Mouse (Mus musculus) urinary bladder, adult 18-20 months (tissue): ENCODE measurements around the gene Chst11.

Experiments used
- DNase-seq, 2 experiments: peaks; one replicate each; pipeline ENCODE4 v3.0.0; 2022; ENCODE audit warnings: low spot score in 2 of 2, mixed read lengths in 2 of 2

The Chst11 gene

DNA sequence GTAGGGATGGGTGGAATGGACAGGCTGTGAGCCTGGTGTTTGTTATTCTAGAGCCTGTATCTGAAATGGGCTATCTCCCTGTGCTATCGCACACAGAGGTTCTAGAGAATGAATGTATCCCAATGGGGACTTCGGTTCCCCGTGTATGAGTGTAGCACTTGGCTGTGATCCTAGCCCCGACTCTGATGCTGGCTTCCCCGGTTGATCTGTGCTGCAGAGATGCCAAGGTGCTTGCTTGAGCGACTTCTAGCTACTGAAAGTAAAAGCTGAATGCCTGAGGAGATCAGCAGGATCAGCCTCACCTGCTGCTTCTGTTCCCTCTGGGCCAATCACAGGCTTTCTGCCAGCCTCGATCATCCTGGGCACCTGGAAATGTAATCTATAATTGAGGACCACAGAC lies 91.5 kb downstream of the Chst11 start:
- no peak for DNase-seq

DNA sequence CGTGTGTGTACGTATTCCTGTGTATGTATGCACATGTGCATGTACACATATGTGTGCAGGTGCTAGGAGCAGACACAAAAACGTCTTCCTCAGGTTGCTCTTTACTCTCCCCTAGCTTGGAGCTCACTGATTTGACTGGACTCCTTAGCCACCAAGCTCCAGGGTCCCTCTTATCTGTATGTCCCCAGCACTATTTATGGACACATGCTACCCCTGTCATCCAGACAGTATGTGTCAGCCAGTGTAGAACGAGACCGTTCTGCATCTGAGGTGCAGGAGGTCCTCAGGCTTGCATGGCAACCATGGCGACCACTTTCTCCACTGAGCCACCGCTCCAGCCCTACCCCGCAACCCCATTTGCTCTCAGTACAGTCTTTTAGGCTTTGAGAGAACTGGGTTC lies 93.4 kb downstream of the Chst11 start:
- no peak for DNase-seq

DNA sequence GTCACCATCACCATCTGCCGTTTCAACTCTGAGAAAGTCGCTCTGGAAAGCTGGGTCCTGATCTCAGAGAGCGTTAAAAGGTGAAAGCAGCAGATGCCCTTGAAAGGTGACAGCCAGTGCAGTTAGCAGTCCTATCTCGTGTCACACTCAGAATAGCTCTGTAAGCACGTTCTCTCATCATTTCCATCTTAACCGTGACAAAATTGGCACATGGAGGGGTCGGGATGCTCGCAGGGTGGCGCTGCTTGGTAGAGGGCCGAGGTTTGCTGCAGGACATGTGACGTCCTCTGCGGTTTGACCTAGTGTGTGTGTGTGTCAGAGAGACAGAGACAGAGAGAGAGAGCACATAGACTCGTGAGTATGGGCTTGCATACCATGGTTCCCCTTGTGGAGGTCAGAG lies 94.5 kb downstream of the Chst11 start:
- no peak for DNase-seq

DNA sequence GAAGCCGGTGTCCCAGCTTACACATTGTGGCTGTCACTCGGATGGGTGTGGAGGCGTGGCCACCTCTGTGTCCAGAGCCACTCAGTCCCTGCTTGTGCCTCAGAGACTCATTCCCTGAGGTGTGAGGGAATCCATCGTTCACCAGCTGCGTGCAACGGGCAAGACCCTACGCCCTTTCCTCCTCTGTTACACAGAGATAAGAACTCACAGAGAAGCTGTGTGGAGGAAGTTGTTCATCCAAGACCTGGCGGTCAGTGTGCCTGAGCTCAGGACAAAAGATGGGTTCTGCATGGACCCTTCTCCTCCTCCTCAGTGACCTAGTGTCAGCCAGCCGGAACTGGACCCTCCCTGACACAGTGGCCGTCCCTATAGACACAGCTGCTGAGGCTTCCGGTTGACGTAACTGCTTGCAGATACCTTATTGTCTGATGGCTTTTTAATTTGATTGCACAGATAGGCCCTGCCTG lies 95.0 kb downstream of the Chst11 start:
- DNase-seq: no peak

DNA sequence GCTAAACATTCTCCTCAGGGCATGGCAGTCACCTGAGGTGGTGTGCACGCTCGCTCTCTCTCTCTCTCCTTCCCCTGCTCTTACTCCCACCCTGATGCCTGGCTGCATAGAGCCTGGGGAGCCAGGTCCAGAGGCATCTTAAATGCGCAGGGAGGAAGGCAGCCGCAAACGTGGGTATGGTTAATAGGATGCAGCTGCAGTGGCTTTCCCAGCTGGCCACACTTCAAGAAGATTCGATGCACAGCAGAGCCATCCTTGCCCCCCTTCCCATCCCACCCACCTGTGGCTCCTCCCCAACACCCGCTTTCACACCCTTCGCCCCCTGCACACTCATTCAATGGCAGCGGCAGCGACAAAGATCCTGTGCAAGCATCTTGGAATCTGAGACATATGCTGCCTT lies 95.6 kb downstream of the Chst11 start:
- DNase-seq: no peak

DNA sequence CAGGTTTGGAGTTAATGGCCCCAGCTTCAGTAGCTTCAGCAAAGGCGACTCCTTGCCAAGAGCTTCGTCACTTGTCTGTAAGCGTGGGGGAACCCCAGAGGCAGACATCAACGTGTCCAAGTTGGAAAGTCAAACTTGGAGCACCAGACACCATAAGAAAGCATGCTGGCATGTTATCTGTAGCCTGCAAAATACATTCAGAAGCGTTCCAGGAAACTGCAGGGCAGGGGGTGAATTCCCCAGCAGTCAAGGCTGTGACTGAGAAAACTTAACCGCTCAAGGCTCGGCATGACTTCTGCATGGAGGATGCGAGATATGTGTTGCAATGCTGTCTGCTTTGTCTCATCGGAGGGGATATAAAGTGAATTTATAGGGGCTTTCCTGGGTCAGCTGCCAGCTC lies 98.6 kb downstream of the Chst11 start:
- no peak for DNase-seq

DNA sequence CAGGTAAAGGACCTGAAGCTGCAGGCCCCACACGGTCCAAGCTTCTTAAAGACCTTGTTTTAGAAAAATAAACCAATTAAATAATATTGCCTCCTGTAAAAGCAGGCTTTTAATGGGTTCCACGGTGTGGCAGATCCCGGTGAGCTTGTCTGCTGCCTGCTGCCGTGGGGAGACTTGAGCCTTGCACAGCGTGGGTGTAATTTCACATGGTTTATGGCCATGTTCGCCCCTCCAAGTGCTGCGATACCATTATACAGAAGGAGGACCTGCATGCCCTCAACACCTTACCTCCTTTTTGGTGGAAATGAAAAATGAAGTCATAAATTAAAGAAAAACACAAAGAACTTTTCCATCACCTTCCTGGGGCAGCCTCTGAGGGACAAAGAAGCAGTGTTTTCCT lies 103.0 kb downstream of the Chst11 start:
- DNase-seq: no peak

DNA sequence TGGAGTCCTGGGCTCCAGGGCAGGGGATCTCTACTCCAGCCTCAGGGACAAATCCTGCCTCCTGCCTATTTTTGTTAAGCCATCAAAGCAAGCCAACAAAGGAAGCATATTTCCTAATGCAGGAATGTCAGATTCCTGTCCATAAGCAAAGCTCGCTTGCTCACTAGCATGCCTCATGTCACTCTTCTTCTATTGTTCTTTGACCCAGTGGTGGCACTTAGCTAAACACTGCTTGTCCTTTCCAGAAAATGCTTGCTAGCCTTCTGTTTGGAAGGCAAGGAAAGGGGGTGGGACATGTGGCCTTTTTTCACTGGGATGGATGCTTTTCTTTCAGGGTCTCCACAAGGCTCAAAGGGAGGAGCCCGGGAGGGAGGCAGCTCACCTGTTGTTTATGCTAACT lies 103.5 kb downstream of the Chst11 start:
- no peak for DNase-seq

DNA sequence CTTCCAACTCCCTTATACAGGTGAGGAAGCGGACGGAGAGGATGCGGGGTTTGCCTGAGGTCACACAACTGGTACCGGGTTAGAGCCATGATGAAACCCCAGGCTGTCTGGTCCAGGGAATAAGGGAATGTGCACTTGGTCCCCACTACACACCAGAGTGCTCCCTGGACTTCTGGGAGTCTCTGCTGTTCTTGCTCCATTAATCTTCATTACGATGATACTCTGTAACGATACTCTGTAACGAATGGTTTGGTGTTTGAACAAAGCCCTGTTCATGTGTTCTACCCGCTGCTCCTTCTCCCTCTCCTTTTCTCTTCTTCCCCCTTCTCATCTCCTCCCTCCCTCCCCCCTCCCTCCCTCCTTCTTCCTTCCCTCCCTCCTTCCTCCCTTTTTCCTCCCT lies 104.9 kb downstream of the Chst11 start:
- DNase-seq: no peak

DNA sequence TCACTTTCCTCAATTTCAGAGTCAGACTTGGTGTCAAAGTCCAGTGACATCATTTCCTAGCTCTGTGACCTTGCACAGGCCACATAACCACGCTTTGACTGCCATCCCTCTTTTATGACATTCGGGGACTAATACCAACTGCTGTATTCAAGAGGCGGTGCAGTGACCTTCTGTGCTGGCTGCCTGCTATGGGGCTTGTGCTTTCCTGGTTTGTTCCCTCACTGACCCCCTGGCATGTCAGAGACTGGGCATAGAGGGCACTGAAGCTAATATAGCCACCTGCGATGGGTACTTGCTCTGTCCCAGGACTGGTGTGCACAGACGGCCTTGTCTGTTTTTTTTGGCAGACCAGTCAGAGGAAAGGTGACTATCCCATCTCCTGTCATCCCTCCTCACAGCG lies 108.4 kb downstream of the Chst11 start:
- DNase-seq: no peak

DNA sequence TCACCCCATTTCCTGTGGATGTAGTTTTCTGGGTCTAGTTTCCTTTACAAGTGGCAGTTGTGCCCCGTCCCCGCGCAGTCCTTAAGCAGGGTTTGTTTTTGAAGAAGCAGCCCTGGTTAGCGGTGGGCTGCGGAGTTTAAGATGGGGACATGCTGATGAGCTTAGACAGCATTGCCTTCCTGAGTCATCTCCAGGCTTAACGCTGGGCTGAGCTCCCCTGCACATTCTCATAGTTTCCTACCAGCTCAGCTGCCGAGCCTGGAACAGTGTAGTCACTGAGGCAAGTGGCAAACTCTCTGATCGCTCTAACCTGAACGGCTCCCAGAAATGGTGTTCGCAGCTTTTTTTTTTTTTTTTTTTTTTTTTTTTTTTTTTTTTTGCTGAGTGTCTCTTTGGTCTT lies 109.0 kb downstream of the Chst11 start:
- no peak for DNase-seq

DNA sequence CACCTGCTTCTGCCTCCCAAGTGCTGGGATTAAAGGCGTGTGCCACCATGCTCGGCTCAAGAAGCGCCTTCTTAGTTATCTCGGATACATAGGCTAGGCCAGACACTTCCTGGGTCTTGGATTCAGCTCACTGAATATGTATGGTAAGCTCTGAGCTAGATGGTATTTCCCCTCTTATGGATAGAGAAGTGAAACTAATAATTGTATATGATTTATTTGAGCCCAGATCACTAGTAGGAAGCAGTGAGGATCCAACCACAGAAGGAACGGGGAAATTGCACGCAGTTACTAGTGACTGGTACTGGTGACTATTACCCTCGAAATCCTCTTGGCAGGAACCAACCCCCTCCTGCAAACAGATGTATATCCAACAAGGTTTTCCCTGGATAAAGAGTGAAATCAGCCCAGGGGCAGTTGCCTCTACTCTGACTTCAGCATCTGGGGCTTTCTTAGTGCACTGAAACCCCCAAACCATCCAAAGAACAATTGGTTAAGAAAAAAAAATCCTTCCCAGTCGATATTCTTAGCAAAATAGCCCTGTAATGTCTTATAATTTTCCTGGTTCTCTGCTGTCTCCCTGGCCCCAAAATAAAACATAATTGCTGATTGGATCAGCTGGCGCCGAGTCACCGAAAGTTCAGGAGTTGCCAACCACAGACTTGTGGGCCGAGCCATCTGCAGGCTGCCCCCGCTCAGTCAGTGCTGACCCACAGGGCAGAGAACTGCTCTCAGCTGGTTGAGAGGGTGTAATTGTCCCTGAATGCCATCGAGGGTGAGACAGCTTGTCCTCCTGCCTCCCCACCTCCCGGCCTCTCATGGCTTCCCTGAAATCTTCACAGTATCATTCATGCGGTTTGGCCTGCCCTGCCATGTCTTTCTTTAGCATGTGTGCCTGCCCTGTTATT lies 109.8 kb downstream of the Chst11 start:
- DNase-seq: no peak

DNA sequence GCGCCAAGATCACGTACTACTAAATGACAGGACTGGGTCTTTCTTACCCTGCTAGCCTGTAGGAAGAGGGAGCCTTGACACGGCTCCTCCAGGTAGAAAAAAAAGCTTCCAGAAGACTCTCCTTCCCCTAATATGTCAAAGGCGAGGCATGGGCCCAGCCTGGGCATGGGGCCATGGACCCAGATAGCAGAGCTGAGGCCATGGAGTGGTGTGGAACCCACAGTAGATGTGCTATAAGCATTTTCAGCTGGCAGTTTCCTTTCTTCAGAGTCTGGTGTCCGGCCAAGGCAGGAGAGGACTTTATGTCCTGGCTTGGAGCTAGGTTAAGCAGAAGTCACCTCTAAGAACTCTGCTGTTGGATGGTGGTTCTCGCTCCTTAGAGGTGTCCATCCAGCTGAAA lies 111.0 kb downstream of the Chst11 start:
- no peak for DNase-seq

DNA sequence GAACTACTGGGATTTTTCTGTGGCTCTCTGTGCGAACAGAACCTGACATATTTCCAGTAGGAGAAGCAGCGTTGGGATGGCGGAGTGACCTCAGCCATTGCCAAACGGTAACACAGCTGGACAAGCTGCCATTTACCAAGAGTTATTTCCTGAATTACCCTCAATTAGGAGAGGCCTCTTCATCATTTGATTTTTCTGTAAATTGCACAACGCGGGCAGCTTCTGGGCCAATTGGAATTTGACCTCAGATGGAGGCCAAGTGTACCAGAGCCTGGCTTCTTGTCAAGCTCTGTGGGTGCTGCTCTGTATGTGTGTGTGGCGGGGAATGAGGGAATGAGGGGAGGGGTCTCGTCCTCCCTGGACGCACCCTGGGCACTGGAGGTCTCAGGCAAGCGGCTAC lies 113.6 kb downstream of the Chst11 start:
- DNase-seq: no peak

DNA sequence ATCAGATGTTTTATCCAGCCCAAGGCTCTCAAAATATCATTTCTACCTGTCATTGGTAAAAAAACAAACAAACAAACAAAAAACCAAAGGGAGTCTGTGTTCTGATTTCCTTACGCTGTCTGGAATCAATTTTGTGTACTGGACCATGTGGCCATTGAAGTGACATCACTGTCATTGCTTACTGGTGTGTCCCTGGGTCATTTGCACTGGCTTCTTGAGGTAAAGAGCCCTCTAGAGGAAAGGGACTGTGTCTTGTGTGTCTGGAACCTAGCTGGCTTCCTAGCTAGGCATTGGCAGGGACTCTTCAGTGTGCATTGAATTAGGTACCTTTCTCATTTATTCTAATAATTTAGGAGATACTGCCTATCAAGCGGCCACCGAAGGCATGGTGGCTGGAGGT lies 114.4 kb downstream of the Chst11 start:
- DNase-seq: no peak

DNA sequence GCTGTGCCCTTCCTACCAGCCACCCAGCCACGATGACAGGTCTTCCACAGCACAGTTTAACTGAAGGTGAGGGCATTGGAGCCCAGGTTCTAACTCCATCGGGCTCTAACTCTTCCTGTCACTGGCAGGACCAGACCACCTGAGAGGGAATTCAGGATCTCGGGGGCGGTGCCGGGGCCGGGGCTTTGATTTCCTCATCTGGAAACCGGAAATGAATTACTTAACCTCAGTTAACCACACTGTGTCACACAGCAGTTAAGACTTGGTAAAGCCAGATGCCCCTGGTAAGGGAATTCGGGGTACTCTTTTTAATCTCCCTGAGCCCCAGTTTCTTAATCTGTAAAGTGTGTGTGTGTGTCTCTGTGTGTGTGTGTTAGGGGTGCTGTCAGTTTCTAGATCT lies 115.6 kb downstream of the Chst11 start:
- no peak for DNase-seq

DNA sequence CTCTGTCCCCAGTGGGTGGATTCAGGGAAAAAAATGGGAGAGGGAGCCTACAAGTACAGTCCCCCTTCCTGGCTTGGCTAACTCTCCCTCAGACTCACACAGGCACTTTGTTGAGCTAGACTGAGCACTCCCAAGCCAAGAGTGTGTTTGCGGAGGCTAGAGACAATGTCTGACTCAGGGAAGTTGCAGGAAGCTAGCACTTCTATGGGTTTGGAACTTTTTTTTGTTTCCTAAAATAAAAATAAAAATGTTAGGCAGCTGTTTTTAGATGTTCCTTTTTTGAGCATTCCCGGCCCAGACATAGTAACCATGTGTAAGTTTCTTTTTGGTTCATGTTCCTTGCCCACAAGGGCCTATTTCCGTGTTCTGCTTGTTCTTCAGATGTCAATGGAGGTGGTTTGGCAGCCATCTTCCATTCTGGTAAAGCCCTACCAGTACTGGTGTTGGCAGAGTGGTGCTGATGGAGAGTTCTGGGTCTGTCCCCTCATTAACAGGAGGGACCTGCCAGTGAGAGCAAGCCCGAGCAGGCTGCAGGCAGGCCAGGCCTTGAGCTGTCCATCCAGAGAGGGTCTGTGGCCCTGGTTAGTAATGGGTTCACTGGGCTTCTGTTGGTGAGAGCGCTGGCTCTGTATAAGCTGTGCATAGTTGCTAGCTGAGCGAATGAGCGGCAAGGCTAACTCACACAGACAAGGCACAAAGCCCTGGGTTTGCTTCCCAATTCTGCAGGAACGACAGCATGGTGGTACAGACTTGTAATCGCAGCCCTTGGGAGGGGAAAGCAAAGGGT lies 116.3 kb downstream of the Chst11 start:
- no peak for DNase-seq

DNA sequence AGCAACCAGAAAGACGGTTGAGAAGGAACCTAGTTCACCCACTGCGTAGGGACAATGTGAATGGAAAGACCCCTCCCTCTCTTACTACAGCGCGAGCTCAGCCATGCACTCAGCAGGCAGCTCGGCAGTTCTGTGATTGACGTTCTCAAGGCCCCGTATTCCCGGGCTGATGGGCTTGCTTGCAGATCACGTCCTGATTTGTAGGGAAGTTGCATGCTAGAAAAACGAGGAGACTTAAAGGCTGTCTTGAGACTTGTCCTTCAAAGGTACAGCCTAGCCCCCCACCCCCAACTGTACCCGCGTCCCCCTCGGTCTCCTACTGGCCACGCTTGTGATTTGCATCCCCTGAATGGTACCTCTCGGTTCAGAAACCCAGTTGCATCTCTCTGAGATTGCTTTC lies 117.4 kb downstream of the Chst11 start:
- DNase-seq: no peak

DNA sequence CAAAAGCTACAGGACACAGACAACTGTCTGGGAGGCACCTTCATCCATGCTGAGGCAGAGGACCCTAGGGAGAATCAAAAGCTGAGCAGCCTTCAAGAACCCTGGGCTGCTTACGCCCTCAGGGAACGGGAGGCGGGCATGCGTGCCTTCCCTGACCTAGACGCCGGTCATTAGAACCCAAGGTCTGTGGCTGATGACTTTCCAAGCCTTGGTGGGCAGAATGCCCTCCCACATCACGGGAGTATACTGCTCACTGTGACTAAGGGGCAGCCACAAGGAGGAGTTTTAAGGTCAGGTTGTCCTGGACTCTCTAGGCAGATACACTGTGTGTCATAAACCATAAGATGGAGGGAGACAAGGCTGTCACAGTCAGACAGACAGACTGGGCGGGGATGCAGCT lies 118.9 kb downstream of the Chst11 start:
- DNase-seq: no peak

DNA sequence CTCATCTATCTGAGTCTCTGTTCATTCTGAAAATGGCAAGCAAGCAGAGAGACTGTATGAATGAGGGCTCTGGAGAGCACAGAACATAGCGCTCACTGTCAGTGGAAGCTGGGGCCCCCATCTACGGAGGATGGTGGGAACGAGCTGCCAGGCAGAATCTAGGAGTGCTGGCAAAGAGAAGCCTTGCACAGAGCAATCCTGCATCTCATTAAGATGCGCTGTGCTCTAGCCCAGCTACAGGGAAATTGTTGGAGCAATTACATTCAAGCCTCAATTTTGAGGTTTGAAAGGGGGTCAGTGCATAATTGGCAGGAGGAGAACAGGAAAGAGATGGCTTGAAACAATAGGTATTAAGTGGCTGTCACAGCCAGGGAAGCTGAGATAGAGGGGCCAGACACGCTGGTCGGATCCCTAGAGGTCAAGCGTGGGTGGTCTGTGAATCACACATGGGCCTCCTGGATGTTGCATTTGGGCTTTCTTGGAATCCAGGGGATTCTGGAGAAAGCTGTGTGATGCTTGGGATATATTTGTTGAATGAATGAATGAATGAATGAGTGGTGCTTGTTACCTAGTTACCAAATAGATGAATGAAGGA lies 121.0 kb downstream of the Chst11 start:
- no peak for DNase-seq

DNA sequence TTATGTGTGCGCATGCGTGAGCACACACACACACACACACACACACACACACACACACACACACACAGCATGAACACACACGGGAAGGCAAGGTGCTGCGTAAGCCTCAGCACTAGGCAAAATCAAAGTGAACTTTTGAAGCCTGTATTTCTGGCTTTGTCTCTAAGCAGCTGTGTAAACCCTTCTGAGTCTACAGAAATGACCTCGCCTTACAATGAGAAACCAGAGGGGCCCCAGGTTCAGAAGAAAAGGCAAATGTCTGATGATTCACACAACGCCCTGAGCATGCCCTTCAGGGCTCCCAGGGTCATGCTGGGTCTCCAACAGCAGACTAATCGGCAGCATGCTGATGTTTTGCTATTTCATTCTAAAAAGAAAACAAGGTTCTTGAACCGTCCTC lies 122.1 kb downstream of the Chst11 start:
- no peak for DNase-seq

DNA sequence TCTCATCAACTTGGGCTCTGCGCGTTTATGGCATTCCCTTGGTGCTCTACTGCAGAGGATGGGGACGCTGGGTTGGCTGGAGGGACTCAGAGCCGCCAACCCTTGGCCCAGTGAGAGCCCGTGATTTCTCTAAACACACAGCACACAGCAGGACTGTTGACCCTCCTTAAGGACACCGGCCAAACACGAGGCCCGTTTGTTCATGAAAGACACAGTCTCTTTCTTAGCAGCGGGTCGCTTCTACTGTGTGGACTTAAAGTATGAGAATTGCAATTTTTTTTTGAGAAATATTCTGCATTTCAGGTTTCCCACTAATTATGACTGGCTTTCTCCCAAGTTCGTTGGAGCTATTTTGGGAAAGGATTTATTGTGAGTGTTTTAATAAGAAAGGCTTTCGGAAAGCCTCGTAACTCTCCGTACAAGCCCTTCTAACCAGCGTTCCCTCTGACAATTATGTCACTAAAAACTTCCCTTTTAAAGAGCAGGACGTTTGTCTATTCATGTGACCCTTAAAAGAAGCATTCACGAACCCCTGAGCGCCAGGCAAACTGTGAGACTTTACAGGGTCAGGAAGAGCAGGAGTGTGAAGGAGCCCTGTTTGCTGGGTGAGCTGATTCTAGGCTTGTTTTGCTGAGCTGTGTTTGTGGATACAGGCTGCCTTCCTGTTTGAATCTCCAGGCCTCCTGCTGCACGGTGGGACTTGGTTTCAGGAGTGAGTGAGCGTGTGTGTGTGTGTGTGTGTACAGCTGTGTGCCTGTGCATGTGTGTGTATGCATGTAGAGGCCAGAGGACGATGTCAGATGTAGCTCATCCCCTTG lies 122.8 kb downstream of the Chst11 start:
- DNase-seq: no peak
